Mouse (Mus musculus) C2C12 (cell line): ENCODE results near the gene Wdfy1.

Experiments
- CEBPB ChIP-seq: IDR thresholded peaks from one replicate; pipeline ENCODE4 v1.6.1; 2011; ENCODE audit warnings: low read depth, mild to moderate bottlenecking, control low read depth, moderate library complexity
- CTCF ChIP-seq: IDR thresholded peaks from one replicate; pipeline ENCODE4 v1.5.1; 2011; ENCODE audit not compliant: control insufficient read depth, insufficient read depth, insufficient read length
- MAX ChIP-seq: IDR thresholded peaks from one replicate; pipeline ENCODE4 v1.6.1; 2011; ENCODE audit warnings: mild to moderate bottlenecking, control low read depth
- MYOG ChIP-seq: IDR thresholded peaks from one replicate; pipeline ENCODE4 v1.6.1; 2011; ENCODE audit not compliant: control insufficient read depth, insufficient read length; ENCODE audit errors: extremely low read depth
- USF1 ChIP-seq: IDR thresholded peaks from one replicate; pipeline ENCODE4 v1.6.1; 2011; ENCODE audit warnings: low read depth, mild to moderate bottlenecking, control low read depth, moderate library complexity

GRCm38 (mm10) chr1:79782433-79782832, 6.5 kb upstream of the Wdfy1 start:
- TF ChIP-seq CTCF (no peak), CEBPB (no peak), MYOG (no peak), USF1 (no peak), MAX (no peak)
